ENCODE assay signal across 13 mouse cellular contexts in genomic region chr9:48058599-48058998, GRCm38 (mm10).
A peak's percentile ranks its signal among the peaks of the same experiment; 100 is the strongest.
DNase-seq lines count a peak whose midpoint lies in the region; ATAC-seq lines count a peak whose summit lies in the region.
"Had no signal": no experiment of that assay in that cellular context is flagged by ENCODE, and none has a peak within 500 bp of the region (broad histone marks: within the 10 kb centered on the region; RNA-seq: fewer than 3 reads in every experiment).

No protein-coding gene starts in this region.

- no peaks in the 10 kb centered on the region for H3K4me1 ChIP-seq in heart, embryonic 11.5 days (ENCODE audit: control insufficient read depth, insufficient read depth, low read length)

- H3K27me3 ChIP-seq in heart, embryonic 11.5 days (ENCODE audit: control insufficient read depth, insufficient read depth, low read length) = no peaks in the 10 kb centered on the region
- H3K27me3 ChIP-seq: lung, embryonic 15.5 days had no signal

- H3K4me3 ChIP-seq in heart, embryonic 11.5 days (ENCODE audit: low read depth, low read length) = no peak overlapping the region
- H3K4me3 ChIP-seq: hindbrain, embryonic 10.5 days; lung, embryonic 15.5 days had no signal

- 53% methylated on average over 8 of the region's 8 CpGs for WGBS in heart, embryonic 11.5 days (ENCODE audit: insufficient replicate concordance)

- no peaks in the 10 kb centered on the region for H3K36me3 ChIP-seq in heart, embryonic 11.5 days (ENCODE audit: control insufficient read depth, insufficient read depth, low read length)
- H3K36me3 ChIP-seq: hindbrain, embryonic 10.5 days; lung, embryonic 15.5 days had no signal

- peak; percentile 14 to 18 for DNase-seq in heart, postnatal 10 days
- peak; percentile 22 for DNase-seq in 3T3-L1 (ENCODE audit: low read depth, low spot score)
- DNase-seq in adrenal gland, postnatal 25 days = peak; percentile 70
- DNase-seq in kidney, postnatal 14 days = peak; percentile 40
- no peak for DNase-seq in cerebellum, postnatal 36 days
- DNase-seq in right cerebral cortex, postnatal 36 days (ENCODE audit: low spot score in 2 of 2) = no peak
- DNase-seq in left cerebral cortex, postnatal 14 days (ENCODE audit: low spot score in 2 of 2) = no peak
- DNase-seq: cerebellum, adult 11-12 months had no signal

- no peak overlapping the region for H3K9ac ChIP-seq in heart, embryonic 11.5 days (ENCODE audit: low read depth, low read length)
- H3K9ac ChIP-seq: lung, embryonic 15.5 days had no signal

- H3K9me3 ChIP-seq in heart, embryonic 11.5 days (replicated peaks; ENCODE audit: control insufficient read depth, low read length) = no peaks in the 10 kb centered on the region
- H3K9me3 ChIP-seq: hindbrain, embryonic 10.5 days; lung, embryonic 15.5 days had no signal

- no peak overlapping the region for H3K4me2 ChIP-seq in heart, embryonic 11.5 days
- H3K4me2 ChIP-seq: lung, embryonic 15.5 days had no signal

- intact Hi-C loops in heart, postnatal 10 days (cut with DNase I) = no loop called here
- intact Hi-C loops in left cerebral cortex, postnatal 14 days (cut with DNase I) = no loop called here

- H3K27ac ChIP-seq in heart, embryonic 11.5 days (ENCODE audit: low read depth, low read length) = no peak overlapping the region
- H3K27ac ChIP-seq: hindbrain, embryonic 10.5 days; lung, embryonic 15.5 days had no signal

- ATAC-seq in heart, embryonic 11.5 days (replicated peaks; ENCODE audit: insufficient number of reproducible peaks, low FRiP score, low TSS enrichment) = no peak
- ATAC-seq: CD4-positive, CD25-positive, alpha-beta regulatory T cell, adult 4 months; midbrain, embryonic 16.5 days had no signal

Comparison
In these comparisons a context has a peak if more than half of its experiments do, and no peak if none do; other contexts are left out.
1. DNase-seq: peak in heart, postnatal 10 days (2 of 2), 3T3-L1 (single experiment), adrenal gland, postnatal 25 days (single experiment) and kidney, postnatal 14 days (single experiment); none in cerebellum, postnatal 36 days (0 of 2), right cerebral cortex, postnatal 36 days (0 of 2) and left cerebral cortex, postnatal 14 days (0 of 2).